Mouse (Mus musculus): ENCODE results near the gene Slc52a3.

- TF ChIP-seq GATA1 (IDR thresholded peaks at IDR 0.05; ENCODE audit: low read length) (no peak), TAL1 (IDR thresholded peaks at IDR 0.05; ENCODE audit: low read length) (no peak)
Measured at GRCm38 (mm10) chr2:152047116-152048002, 51.0 kb downstream of the Slc52a3 start.

Measured in erythroblast, embryonic 14.5 days (primary cell).